Mouse (Mus musculus) CD4-positive naive resting alpha-beta T cell, adult 57 days (primary cell): ENCODE results near the gene Gm28576. TPM values are rescaled to one million over a fixed set of nuclear protein-coding genes. Genes with fewer than 3 reads are reported as not detected.

Source experiments
- total RNA-seq: library from RNA; stranded (reverse); gene quantifications from one replicate; pipeline ENCODE4 v1.2.4, GENCODE M21; 2023

Gene Gm28576
- not detected for total RNA-seq

GRCm38 (mm10) chrY:7722641-7723040, at the start of gene Gm28576:
Gene Gm28576 (plus strand): TSS chrY:7722941.

Other genes starting within 250 kb of the Gm28576 start
- 0.27 TPM for gene Gm20826, start 84.5 kb upstream of the Gm28576 start, total RNA-seq